Mouse (Mus musculus) ovary, postnatal 10 days (tissue): ENCODE measurements around the gene Tctex1d2.

Experiments
- DNase-seq: peaks from one replicate; pipeline ENCODE4 v3.0.0; 2022; ENCODE audit warnings: low spot score

Tctex1d2 gene

GRCm38 (mm10) chr16:32419517-32420483, at the start of gene Tctex1d2:
Gene Tctex1d2 (plus strand): TSS chr16:32419702.
- peak; percentile 89 for DNase-seq

DNA sequence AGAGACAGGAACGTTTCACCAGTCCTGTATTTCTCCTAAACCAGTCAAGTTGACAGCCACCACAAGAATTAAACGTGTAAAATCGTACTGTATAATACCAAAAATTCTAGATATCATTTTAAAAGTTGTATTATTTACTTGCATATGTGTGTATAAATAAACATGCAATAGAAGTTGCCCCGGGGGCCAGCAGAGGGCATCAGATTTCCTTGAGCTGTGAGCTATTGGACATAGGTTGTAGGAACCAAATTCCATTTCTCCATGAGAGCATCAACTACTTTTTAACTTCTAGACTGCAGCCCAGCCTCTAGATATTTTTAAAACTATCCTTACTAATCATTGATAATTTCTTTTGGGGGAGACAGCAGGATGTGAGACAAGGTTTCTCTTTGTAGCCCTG, 48.2 kb upstream of the Tctex1d2 start:
- no peak for DNase-seq

- DNase-seq = no peak
These were observed 39.9 kb upstream of the Tctex1d2 start for GRCm38 (mm10) chr16:32379575-32379974.

DNA sequence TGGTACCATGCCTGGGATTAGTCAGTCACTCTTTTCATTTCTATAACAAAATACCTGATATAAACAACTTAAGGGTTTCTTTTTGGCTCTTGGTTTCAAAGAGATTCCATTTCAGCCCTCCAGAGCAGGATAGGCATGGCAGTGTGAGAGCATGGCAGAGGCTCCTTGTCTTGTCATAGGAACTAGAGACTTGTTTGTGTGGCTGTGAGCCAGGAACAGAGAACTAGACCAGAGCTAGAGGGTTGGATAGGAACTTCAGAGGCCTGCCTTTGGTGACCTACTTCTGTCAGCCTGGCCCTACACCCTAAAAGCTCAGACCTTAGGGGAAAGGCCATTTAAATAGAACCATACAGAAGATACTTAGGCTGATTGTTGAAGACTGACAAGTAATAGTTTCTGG, 36.6 kb upstream of the Tctex1d2 start:
- DNase-seq = no peak

GRCm38 (mm10) chr16:32384885-32385284, 34.6 kb upstream of the Tctex1d2 start:
- DNase-seq = no peak

DNA sequence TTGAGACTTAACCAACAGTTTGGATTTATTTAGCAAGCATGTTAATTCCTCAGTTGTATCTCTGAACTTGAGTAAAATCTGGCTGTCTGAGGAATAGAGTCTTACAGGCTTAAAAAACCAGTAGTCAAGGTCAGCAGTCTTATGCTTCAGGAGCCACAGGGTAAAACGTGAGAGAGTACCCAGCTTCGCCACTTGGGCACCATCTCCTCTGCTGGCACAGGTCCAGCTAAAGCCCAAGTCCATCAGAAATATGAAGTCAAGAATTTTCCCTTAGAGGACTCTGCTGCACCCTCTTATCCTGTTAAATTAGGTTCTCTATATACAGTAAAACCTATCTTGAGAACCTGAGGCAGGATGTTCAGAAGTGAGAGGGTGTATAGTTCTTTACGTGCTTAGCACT, 32.7 kb upstream of the Tctex1d2 start:
- no peak for DNase-seq

GRCm38 (mm10) chr16:32389049-32389448, 30.5 kb upstream of the Tctex1d2 start:
- no peak for DNase-seq

GRCm38 (mm10) chr16:32389841-32390240, 29.7 kb upstream of the Tctex1d2 start:
- DNase-seq = no peak

GRCm38 (mm10) chr16:32390882-32391281, 28.6 kb upstream of the Tctex1d2 start:
- no peak for DNase-seq

DNA sequence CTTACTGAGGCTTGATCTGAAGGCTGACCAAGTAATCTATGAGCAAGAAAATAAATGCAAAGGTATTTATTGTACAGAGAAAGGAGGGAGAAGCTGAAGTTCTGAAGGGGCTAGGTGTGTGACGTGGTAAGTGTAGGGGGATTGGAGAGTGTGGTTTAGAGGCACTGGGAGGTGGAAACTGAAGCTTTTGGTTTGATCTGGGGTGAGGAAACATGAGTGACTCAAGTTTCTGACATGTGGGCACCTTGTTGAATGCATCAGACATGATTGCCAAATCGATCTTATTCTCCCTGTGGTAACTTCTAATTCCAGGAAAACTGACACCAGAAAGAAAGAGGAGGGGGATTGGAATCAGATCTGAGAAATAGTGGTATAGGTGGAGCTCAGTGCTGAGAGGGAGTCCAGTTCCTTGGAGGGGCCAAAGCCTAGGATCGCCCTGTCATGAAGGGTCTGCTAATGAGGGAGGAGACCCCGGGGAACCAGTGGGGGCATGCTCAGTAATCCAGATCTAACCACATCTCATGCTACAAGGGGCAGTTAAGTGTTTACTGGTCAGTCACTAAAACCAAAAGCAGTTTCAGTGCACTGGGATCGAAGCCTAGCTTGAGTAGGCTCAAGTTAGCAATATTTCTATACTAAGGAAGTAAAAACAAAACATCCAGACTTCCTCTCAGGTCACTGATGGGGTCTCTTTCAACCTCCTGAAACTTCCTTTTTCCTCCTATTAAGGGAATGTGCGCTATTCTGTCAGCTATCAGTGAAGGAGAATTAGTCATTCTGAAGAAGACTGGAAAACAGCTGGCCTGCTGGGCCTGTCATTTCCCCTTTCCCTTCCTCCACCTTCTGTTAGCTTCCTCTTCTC, 23.6 kb upstream of the Tctex1d2 start:
- DNase-seq = no peak

GRCm38 (mm10) chr16:32396541-32396835, 23.0 kb upstream of the Tctex1d2 start:
- no peak for DNase-seq

- DNase-seq = no peak
These were observed 21.3 kb upstream of the Tctex1d2 start for GRCm38 (mm10) chr16:32398206-32398605.

DNA sequence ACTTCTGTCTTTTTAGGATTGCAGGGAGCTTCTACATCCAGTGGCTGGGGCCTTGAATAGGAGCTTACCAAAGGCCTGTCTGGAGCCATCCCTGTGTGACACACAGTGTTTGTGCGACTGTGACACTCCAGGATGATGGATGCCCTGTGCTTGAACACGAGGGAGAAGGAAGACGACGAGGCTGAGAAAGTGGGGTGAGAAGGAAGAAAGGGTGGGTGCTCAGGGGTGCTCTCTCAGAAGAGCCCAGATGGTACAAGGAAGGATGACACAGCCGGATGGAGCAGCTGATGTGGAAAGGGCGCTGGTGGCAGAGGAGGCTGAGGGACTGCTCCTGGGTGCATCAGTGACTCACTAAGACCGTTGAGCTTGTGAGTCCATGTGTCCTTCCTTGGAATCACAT, 19.2 kb upstream of the Tctex1d2 start, which contains the start of gene Tm4sf19:
TSS of gene Tm4sf19 (plus strand) at position 240 of the 400 bp plus-strand sequence.
- no peak for DNase-seq

GRCm38 (mm10) chr16:32401335-32401965, 18.1 kb upstream of the Tctex1d2 start:
- DNase-seq = no peak

- DNase-seq = no peak
These were observed 16.7 kb upstream of the Tctex1d2 start for GRCm38 (mm10) chr16:32402818-32403217.

DNA sequence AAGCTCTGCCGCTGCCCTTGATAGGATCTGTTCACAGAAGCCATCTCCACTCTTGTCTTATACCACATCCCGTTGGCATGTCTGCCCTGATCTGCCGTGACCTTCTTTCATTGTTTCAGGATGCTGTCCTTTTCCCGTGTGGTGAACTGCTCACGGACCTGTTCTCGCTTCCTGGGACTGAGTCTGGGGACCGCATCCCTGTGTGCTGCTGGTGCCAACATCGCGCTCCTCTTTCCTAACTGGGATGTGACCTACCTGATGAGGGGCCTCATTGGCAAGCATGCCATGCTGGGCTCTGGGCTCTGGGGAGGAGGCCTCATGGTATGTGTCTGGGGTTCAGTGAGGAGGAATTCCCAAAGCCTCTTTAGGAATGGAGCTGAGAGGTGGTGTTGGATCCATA, 13.8 kb upstream of the Tctex1d2 start:
- DNase-seq = no peak

GRCm38 (mm10) chr16:32406671-32407070, 12.8 kb upstream of the Tctex1d2 start:
- no peak for DNase-seq

- no peak for DNase-seq
These were observed 11.8 kb upstream of the Tctex1d2 start for GRCm38 (mm10) chr16:32407730-32408129.

DNA sequence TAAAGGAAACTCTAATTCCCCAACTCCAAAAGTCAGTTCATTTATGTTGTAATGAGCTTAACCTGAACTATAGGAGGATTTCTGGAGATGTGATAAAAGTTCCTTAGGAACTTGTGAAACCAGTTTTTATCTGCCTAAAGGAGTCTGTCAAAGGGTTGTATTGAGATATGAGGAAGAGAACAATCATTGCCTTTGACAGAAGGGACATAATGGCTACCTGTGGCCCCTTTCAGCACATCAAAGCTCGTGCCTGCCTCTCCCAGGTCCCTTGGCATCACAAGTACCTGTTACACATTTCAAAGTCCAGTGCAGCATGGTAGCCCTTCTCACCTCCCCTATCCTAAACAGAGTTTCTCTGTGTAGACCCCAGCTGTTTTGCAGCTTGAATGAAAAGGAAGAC, 2.0 kb upstream of the Tctex1d2 start:
- no peak for DNase-seq

DNA sequence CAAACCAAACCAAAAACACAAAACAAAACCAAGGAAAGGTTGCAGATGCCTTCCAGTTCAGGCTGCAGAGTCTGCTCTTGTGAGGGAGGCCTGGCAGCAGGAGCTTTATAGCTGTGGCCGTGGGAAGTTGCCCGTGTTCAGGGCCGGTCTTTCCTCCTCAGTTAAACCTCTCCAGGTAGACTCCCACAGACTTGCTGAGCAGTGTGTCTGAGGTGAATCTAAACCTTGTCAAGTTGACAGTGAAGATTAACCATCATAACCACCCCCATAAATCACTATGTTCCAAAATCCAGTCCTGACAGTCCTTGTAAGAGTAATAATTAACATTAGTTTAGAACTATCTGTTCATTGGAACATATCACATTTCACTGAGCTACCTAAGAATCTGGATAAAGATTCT, 8.0 kb downstream of the Tctex1d2 start:
- DNase-seq = no peak

DNA sequence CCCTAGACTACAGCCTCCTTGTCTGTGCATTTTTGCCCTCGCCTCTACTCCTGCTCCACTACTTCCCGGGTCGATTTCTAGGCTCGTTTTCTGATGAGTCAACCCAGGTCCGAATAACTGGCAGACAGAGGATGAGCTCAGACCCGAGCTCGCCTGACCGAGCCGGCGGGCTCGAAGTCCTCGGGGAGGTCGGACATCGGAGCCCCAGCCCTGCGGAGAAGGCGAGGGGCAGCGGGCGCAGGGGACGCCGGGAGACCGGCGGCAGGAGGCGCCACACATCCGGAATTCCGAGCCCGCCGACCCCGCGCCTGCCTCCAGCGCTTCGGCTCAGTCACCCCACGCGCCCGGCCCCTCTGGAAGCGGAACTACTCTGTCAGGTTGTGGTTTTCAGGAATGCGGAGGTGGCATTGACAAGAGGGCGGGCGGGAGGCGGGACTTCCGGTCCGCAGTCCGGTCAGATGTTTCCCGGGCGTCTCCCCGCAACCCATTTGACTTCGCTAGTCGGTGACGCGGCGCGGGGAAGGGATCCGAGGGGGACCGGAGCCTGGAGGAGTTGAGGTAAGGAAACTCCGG, 11.1 kb downstream of the Tctex1d2 start, which contains the start of gene Pcyt1a:
TSS of gene Pcyt1a (plus strand) at position 448 of the 573 bp plus-strand sequence.
- DNase-seq = peak; percentile 82

DNA sequence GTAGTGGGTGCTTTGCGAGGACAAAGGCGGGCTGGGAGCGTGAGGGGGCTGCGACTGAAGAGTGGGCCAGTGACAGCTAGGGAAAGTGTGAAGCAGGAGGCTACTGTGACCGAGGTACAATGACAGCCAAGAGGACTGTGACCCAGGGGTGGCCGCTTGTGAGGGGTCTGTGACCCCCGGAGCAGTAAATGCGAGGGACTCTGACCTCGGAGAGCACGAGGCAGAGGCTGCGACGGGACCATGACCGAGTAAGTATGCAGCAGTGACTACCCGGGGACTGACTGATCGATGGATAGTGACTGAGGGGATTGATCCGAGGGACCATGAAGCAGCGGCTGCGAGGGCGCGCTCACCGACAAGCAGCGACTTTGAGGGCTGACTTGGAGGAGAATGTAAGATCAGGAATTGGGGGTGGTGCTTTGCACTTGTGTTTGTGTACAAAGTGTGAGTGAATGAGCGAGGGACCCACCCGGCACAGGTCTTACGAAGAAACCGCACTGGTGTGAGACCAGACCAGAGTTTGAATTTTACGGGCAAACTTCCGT, 11.6 kb downstream of the Tctex1d2 start:
- DNase-seq = no peak
